Mouse (Mus musculus) ZHBTc4 (cell line): Measurements from ENCODE around the gene Ralgds.
A peak's percentile ranks its signal among the peaks of the same experiment; 100 is the strongest.

ENCODE experiments used
- DNase-seq: peaks from one replicate; pipeline ENCODE4 v3.0.0-alpha.2; 2011; ENCODE audit warnings: low read depth, low spot score

Ralgds gene

DNA sequence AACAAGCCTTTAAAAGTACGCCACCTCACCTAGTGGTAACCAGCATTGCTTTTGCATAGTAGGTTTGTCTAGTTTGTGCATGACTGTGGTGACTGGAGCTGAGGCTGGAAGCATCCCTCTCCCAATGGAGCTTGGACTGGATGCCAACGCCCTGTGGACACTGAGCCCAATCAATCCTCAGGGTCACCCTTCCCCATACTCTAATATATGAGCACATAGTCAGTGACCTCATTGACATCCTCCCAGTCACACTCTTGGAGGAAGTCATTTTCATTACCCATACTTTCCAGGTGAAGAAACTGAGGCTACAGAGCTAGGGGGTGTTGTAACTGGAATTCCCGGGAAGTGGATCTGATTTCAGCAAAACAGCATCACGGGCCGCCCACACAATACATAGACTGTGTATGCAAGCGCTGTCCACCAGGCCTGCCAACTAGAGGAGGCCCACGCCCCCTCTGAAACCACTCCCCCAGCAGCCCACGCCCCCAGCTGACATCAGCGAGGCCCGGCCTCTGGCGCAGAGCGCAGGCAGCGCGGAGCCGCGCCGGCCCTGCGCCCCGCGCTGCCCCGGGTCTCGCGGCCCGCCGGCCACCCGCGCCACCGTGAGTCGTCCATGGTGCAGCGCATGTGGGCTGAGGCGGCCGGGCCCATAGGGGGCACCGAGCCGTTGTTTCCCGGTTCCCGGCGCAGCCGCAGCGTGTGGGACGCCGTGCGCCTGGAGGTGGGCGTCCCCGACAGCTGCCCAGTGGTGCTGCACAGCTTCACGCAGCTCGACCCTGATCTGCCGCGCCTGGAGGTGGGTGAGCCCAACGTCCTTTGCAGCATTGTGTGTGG, 20.2 kb downstream of the Ralgds start:
- DNase-seq: peak; percentile 92

DNA sequence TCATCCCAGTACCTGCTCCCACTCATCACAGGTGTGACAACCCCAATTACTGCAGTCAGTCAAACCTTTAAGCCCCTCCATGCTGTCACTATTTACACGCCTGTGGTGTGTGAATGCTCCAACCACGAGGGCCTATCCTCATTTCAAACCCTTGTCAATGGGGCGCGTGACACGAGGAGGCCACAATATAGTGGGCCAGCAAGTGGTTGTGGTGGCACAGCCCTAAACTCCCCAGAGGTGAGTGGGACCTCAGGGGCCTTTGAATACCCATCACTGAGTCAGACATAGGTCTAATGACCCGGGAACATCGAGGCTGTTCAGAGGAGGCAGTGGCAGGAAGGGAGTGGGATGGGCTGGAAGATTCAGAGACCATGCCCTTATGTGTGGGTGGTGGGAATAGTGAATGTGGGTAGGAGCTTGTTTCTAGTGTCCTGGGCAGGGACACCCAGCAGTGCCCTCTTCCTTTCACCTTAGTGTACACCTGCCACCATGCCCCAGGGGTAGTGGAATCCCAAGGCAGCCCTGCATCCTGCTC, 21.0 kb downstream of the Ralgds start:
- no peak for DNase-seq

DNA sequence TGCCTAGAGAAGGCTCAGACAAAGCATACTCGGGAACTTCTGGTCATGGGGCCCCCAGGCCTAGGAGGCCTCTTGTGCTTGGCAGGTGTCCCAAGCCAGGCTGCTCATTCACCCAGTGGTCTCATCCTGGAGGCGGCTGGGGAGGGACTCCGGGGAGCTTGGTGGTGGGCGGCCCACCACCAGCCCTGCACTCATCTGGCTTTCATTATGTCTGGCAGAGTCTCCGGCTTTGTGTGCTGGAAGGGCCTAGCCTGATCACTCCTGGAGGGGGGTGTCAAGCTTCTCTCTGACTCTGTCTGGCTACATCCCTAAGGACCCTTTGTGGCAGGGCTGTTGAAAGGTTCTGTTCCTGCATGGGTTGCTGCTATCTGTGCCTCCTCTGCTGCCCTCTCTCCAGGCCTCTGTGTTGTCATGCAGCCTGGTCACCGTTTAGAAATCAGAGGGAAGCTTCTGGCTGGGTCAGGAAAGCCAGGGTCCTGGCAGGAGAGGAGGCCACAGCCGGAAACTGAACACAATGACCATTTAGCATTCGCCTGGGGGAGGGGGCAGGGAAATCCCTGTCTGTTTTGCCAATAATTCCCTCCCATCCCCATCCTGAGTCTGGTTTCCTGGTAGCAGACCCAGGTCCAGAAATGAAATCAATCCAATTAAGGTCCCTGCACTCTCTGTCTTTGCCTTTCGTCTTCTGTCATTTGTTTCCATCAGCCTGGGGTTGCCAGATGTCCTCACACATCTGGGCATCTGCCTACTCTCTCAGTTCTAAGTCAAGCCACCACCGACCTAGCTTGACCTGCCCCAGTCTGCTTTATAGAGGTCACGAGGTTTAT, 21.7 kb downstream of the Ralgds start:
- DNase-seq: no peak

DNA sequence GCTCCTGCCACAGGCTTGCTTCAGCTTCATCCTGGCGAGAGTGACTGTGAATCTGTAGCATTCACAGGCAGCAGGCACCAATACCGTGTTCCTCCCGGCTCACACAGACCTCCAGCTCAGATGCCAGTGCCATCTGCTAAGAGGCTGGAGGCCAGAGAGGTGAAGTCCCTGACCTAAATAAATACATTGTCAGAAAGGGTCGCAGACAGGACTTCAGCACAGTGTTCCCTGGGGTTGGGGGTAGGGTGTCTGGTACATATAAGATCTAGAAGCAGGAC, 22.3 kb downstream of the Ralgds start:
- DNase-seq: no peak

DNA sequence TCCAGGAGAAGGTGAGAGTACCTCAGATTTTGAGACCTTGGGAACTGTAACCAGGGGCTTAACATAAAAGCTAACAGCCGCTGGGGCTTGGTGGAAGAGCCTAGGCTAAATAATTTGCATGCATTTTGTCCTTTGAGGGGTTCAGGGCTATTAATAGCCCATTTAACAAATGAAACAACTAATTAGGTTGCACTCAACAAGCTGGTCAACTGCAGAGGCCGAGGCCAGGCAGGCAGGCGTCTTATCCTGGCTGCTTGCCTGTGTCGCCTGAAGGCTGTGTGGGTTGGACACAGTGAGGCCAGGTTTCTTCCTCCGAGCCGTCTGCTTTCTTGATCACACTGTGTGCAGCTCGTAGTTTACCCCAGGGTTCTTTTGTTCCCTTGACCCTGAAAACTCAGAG, 22.7 kb downstream of the Ralgds start:
- DNase-seq: no peak

DNA sequence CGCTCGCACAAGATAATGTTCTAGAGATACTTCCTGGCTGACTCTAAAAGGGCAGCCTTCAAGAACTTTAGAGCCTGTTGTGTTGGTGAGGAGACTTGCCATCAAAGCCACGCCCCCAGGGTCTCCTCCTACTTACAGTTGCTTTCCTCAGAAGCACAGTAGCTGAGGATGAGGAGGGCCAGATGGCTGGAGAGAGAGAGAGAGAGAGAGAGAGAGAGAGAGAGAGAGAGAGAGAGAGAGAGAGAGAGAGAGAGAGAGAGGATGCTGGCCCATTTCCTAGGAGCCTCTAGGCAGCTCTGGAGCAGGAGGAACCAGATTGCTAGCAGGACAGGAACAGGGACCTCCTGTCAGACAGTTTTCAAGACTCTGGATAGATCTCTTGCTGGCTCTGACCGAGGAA, 23.2 kb downstream of the Ralgds start:
- no peak for DNase-seq

DNA sequence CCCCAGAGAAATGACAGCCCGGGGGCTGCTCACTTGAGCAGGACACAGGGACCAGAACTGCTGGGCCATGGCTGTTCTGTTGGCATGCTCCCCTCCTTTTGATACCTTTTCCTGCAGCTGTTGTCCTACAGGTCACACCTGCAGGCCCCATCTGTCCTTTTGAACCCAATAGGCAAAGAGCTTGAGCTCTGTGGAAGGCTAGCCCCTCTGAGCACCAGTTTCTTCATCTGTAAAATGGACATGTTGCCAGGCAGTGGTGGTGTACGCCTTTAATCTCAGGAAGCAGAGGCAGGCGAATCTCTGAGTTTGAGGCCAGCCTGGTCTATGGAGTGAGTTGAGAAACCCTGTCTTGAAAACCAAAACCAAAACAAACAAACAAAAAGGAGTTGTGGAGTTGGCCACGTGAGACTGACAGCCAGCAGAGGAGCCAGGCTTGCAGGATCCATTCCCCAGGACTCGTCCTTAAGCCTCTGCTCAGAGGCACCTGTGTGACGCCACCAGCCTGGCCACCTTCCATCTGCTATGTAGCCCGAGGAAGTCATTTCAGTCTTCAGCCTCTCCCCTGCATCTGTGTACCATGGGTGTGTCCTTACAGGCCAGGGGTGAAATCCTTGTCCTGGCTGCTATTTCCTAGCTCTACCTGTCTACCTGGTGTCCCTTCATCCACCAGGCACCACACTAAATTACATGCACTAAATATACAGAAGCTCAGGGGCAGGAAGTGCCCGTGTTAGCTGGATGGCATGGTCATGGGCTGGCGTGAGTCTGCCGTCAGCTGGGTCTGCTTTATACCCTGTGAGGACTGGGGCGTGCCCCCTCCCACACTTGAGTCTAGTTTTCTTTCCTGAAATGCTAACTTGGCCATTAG, 24.1 kb downstream of the Ralgds start:
- DNase-seq: no peak

DNA sequence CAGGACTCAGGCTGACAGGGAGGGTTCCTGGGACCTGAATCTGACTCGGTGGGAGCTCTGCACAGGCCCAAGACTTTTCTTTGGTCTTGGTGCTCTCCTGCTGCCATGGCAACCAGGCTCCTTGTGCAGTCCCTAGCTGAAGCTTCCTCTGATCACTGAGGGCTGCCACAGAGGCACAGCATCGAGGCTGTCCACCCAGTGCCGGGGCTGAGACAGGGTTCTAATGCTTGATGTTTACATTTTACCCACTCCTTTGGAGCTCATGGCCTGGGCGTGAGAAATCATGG, 24.7 kb downstream of the Ralgds start:
- peak; percentile 44 for DNase-seq

DNA sequence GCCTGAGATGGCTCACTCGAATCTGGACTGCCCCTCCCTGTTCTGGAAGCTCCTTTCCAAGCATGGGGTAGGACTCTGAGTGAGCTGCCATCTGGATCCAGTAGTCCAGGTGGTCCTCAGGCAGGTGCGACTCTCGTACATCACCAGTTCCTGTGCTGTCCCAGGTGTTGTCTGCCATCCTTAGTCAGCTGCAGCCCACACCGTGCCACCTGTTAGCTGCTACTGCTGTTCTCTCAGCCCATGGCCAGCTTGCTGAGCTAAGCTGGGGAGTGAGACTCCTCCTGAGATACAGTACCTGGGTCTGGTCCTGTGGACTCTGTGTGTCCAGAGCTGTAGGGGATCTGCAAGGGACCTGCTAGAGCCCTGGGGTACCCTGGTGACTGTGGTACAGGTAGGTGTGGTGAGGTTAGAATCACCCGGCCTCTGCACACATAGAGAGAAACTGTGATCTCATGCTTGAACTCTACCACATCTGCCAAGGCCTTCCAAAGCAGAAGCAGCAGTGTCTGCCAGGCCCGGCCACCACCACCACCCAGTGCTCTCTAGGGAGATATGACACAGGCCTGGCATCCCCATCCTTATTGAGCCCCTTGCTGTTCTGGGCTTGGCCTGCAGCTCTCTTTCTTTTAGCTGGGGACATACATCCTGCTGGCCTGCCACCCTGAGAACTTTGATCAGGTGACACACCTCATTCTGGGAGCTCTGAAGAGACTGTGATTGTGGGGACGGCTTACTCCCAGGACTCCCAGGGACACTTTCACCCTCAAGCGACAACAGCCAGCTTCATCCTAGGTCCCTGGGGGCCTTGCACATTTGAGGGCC, 25.3 kb downstream of the Ralgds start:
- no peak for DNase-seq

DNA sequence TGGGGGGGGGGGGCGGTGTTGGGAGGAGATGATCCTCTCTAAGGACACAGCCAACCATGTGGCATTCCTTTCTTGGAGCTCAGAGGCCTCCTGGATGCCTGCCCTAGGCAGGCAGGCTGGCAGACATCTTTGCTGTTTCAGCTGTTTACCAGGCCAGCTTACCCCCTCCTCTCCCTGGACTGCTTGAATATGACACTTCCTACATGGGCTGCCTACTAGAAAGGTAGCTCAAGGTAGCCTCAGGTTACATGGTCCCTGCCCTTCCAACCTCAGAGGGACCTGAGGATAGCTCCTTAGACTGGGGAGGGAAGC, 25.8 kb downstream of the Ralgds start:
- DNase-seq: no peak

DNA sequence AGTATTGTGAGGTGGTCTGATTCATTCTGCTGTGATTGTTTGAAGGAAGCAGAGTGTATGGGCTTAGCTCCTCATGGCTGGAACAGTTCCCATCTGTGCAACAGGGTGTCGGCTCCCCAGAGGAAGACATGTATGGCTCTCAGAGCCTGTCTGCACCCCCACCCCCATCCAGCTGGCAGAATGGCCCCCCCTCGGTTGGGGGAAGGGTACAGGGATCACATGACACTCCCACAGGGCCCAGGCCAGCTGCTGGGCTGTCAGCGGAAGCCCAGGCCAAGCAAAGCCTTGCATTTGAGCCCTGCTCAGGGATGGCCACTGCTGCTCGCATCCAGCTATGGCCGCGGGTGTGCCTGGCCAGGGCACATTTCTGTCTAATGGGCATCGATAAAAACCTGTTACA, 26.3 kb downstream of the Ralgds start:
- no peak for DNase-seq

DNA sequence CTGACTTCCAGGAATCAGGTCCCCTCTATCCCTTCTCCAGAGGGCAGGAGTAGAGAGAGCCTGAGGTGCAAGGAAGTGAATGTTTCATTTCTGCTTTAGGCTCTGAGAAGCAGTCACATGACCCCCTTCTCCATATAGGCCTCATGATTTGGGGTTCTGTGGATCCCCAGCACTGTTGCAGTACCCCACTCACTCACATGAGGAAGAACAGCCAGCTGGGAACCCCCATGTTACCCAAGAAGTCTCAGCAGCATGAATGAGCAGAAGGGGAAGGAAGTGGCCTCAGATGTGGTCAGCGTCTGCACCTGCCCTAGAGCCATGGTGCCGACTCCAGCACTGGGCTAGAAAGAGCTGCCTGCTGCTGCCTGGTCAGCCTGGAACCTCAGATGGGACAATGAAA, 27.0 kb downstream of the Ralgds start:
- DNase-seq: no peak

DNA sequence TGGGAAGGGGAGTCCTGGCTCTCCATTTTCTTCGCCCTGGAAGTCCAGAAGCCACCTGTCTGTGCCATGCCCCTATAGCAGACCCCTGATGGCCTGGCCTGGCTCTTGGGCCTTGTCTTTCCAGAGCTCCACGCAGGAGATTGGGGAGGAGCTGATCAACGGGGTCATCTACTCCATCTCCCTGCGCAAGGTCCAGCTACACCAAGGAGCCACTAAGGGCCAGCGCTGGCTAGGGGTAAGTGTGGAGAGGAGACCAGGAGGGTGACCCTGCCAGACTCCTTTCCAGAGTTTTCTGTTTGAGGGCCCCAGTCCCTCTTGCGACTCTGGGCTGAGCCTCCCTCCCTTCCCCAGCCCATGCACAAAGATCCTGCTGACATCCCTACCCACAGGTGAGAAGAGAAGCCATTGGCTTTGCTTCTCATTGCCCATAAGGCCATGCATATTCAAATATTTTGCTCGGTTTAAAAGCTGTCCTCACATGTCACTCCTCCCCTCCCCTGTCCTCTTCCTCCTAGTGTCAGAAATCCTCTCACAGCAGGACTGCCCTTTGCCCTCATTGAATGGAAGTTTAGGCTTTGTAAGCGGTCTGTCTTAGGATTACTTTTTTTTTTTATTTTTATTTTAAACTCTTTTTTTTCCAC, 27.8 kb downstream of the Ralgds start:
- DNase-seq: no peak

DNA sequence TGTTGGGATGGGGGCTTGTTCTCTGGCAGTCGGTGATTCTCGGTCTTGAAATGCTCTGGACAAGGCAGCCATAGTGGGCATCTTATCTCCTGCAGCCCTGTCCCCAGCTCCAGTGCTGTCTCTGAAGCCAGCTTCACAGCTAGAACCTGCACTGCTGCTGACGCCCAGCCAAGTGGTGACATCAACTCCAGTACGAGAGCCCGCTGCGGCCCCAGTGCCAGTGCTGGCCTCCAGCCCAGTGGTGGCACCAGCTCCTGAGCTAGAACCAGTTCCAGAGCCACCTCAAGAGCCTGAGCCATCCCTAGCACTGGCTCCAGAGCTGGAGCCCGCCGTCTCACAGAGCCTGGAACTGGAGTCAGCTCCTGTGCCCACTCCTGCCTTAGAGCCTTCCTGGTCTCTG, 31.0 kb downstream of the Ralgds start:
- DNase-seq: no peak

DNA sequence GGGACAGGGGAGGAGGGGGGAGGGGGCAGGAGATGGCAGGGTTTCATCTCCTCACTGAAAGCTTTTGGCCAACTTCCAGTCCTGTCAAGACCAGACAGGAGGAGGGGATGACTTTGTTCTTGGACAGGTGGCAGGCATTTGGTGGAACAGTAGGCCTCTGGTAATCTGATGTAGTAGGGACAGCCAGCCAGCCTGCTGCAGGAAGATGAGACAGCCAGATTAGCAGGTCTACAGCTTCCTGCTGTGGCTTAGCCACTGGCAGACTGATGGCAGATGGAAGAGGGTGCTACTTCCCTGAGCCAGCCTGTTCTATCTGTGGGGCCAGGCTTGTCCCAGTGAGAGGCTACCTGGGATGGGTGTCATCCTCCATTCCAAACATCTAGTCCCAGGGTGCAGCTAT, 33.1 kb downstream of the Ralgds start:
- DNase-seq: no peak

DNA sequence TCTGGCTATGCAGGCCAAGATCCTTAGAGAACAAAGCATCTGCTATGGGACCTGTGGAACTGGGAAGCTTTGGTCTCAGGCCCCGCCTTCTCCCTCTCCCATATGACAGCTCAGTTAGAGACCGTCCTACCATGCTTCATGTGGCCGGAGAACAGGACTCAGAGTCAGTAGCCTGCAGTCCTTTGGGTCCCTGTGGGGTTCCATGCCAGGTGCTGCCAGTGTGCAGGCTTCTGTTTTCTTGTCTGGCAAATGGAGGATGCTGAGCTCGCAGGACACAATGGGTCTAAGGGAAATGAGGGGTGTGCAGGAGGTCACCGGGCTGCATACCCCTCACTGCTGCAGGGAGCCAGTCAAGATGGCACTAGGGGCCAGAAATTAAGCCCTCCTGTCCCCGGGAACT, 33.6 kb downstream of the Ralgds start:
- DNase-seq: no peak

DNA sequence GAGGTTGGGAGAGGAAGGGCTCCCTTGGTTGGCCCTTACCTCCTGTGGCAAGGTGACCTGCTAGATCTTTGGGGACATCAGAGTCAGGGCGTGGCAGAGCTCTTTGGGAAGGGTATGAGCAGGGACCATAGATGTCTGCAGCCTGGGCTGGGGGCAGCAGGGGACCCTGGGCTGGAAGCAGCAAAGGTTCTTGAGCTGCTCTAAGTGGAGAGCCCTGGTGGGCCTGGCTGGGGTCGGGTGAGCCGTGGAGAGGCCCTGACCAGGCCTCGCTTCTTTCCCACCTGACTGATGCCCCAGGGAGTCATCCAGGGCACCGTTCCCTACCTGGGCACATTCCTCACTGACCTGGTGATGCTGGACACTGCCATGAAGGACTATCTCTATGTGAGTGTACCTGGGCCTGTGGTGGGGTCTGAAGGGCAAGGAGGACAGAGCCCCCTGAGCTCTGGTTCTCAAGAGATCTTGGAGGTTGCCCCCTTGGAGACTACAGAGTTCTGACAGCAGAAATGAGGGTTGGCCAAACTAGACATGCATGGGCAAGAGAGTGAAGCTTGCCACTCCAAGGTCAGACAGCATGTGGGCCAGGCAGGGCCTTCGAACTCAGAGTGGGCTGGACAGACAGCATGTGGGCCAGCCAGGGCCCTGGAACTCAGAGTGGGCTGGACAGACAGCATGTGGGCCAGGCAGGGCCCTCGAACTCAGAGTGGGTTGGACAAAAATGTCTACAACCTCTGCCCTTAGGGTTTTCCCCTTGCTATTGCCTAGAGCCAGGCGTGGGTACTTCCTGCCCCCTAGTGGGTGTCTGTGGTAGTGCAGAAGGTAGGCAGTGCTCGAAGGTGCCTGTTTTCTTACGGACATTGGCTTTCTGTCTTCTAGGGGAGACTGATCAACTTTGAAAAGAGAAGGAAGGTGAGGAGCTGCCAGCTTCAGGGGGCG, 34.6 kb downstream of the Ralgds start:
- DNase-seq: peak; percentile 84

DNA sequence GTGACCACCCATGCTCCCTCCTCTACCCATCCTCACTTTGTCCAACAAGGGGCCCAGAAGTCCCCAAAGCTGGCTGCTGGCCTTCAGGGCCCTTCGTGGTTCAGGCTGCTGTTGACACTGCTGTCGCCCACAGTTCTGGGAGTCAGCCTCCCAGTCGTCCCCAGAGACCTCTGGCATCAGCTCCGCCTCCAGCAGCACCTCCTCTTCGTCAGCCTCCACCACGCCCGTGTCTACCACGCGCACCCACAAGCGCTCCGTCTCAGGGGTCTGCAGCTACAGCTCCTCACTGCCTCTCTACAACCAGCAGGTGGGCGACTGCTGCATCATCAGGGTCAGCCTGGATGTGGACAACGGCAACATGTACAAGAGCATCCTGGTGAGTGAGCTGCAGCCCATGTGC, 36.2 kb downstream of the Ralgds start:
- no peak for DNase-seq

DNA sequence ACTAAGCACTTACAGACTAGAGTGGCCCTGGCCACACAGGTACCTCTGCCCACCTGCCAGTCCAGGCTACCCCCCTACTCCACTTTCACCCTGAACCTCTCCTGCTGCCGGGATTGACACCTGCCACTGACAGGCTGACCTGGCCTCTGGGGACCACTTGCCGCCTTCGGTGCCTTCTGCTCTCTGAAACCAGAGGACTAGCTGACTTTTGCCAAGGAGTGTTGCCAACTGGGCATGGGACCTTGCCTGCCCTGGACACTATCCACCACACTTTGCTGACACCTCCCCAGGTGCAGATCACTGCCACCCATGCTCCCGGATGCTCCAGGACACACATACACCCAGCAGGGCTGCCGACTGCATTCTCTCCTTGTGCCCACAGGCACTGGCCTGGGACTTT, 39.4 kb downstream of the Ralgds start:
- no peak for DNase-seq

DNA sequence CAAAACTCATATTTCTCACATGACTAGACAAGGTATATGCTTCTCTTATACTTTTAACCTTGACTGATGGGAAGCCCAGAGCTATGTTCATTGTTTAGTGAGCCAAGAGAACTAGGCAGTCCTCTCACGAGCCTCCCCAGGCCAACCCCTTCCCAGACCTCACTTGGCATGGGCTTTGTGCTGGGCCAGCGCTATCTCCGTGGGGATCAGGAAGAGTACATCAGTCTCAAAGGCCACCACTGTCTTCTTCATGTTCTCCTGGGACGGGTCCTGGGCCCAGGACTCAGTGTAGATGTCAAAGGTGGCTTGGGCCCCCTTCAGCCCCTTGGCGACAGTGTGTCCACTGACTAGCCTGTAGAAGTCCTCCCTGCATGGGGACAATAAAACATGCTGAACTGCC, 44.5 kb downstream of the Ralgds start:
- DNase-seq: no peak
